Mouse (Mus musculus) myocyte (in vitro differentiated cells): Measurements from ENCODE around the gene Ccdc58. TPM values are rescaled to one million over a fixed set of nuclear protein-coding genes. Genes with fewer than 3 reads are reported as not detected.

Experiments used
- H3K27me3 ChIP-seq: one replicate; pipeline ENCODE4 v1.6.1; 2011; ENCODE audit not compliant: control insufficient read depth, insufficient read depth, insufficient read length
- H3K36me3 ChIP-seq: one replicate; pipeline ENCODE4 v1.6.1; 2011; ENCODE audit not compliant: control insufficient read depth, insufficient read depth
- H3K4me2 ChIP-seq: one replicate; pipeline ENCODE4 v1.6.1; 2011; ENCODE audit warnings: low read depth, control low read depth
- H3K4me3 ChIP-seq: one replicate; pipeline ENCODE4 v1.5.1; 2011; ENCODE audit warnings: mild to moderate bottlenecking, control low read depth, moderate library complexity
- H3K79me2 ChIP-seq: one replicate; pipeline ENCODE4 v1.6.1; 2011; ENCODE audit not compliant: control insufficient read depth, insufficient read depth
- H3ac ChIP-seq: one replicate; pipeline ENCODE4 v1.6.1; 2011; ENCODE audit not compliant: control insufficient read depth, insufficient read length
- CEBPB ChIP-seq: IDR thresholded peaks from 2 replicates; pipeline ENCODE4 v1.6.1; 2011; ENCODE audit warnings: mild to moderate bottlenecking, moderate library complexity; ENCODE audit not compliant: poor library complexity, insufficient read depth, severe bottlenecking
- E2F4 ChIP-seq: IDR thresholded peaks from one replicate; pipeline ENCODE4 v1.6.1; 2011; ENCODE audit warnings: mild to moderate bottlenecking, control low read depth, moderate library complexity; ENCODE audit not compliant: insufficient read depth
- MAX ChIP-seq: IDR thresholded peaks from one replicate; pipeline ENCODE4 v1.6.1; 2011; ENCODE audit warnings: low read depth, mild to moderate bottlenecking, control low read depth
- MYOD1 ChIP-seq, 3 experiments: IDR thresholded peaks; one replicate each; pipeline ENCODE4 v1.6.1; 2011; ENCODE audit warnings: control low read depth in 2 of 3, low read depth in 2 of 3, mild to moderate bottlenecking in 2 of 3, moderate library complexity in 1 of 3; ENCODE audit not compliant: insufficient read length in 2 of 3, control insufficient read depth in 1 of 3
- MYOG ChIP-seq, 3 experiments: IDR thresholded peaks; one replicate each; pipeline ENCODE4 v1.6.1; 2011; ENCODE audit warnings: control low read depth in 2 of 3, low read depth in 2 of 3, mild to moderate bottlenecking in 2 of 3; ENCODE audit not compliant: insufficient read length in 2 of 3, control insufficient read depth in 1 of 3, insufficient read depth in 1 of 3
- POLR2A ChIP-seq: IDR thresholded peaks from one replicate; pipeline ENCODE4 v1.6.1; 2011; ENCODE audit warnings: low read depth, mild to moderate bottlenecking, control low read depth, moderate library complexity; ENCODE audit not compliant: insufficient read length
- POLR2AphosphoS2 ChIP-seq: IDR thresholded peaks from one replicate; pipeline ENCODE4 v1.6.1; 2011; ENCODE audit warnings: low read depth, control low read depth; ENCODE audit not compliant: insufficient read length
- REST ChIP-seq: IDR thresholded peaks from one replicate; pipeline ENCODE4 v1.6.1; 2011; ENCODE audit warnings: mild to moderate bottlenecking, control low read depth, moderate library complexity; ENCODE audit not compliant: insufficient read depth, insufficient read length
- SRF ChIP-seq: IDR thresholded peaks from one replicate; pipeline ENCODE4 v1.6.1; 2011; ENCODE audit warnings: low read depth; ENCODE audit not compliant: control insufficient read depth, insufficient read length
- TCF12 ChIP-seq: IDR thresholded peaks from one replicate; pipeline ENCODE4 v1.6.1; 2011; ENCODE audit warnings: mild to moderate bottlenecking, control low read depth; ENCODE audit not compliant: poor library complexity, insufficient read depth, severe bottlenecking
- TCF3 ChIP-seq: IDR thresholded peaks from one replicate; pipeline ENCODE4 v1.6.1; 2011; ENCODE audit warnings: low read depth, control low read depth; ENCODE audit not compliant: insufficient read length
- USF1 ChIP-seq: IDR thresholded peaks from one replicate; pipeline ENCODE4 v1.6.1; 2011; ENCODE audit warnings: low read depth, mild to moderate bottlenecking, control low read depth, moderate library complexity
- polyA plus RNA-seq: library from polyadenylated mRNA; unstranded; fragments of >200 nt; fragmentation: generic; extraction: Trizol; gene quantifications from one replicate; pipeline ENCODE4 v1.2.1, GENCODE M21; 2012; ENCODE audit warnings: missing spikeins

The Ccdc58 gene
- polyA plus RNA-seq, 1 experiment = 41.8 TPM

- Histone ChIP-seq H3K4me3 (peak overlapping the region; percentile 99), H3K36me3 (peaks cover 10% of the 10 kb centered on the region), H3K4me2 (peak overlapping the region; percentile 87), H3K27me3 (no peaks in the 10 kb centered on the region), H3K79me2 (peaks cover 76% of the 10 kb centered on the region), H3ac (peak overlapping the region; percentile 48)
- no peak for TF ChIP-seq TCF3
- TF ChIP-seq USF1 = no peak
- TF ChIP-seq MYOD1 (IDR thresholded peaks at IDR 0.05; ENCODE audit: control insufficient read depth in 1 of 3, insufficient read length in 2 of 3, low read depth in 2 of 3) = no peak
- no peak for TF ChIP-seq POLR2AphosphoS2
- no peak for TF ChIP-seq MAX
- TF ChIP-seq TCF12 = no peak
- TF ChIP-seq CEBPB = no peak
Measured at GRCm38 (mm10) chr16:36072410-36073011, 1.0 kb downstream of the Ccdc58 start.

- Histone ChIP-seq H3K27me3 (no peaks in the 10 kb centered on the region), H3K36me3 (peaks cover 4% of the 10 kb centered on the region), H3ac (no peak overlapping the region), H3K4me2 (no peak overlapping the region), H3K4me3 (no peak overlapping the region), H3K79me2 (peaks cover 63% of the 10 kb centered on the region)
- TF ChIP-seq USF1 (no peak), MYOG (IDR thresholded peaks at IDR 0.05; ENCODE audit: control insufficient read depth in 1 of 3, insufficient read depth in 1 of 3, insufficient read length in 2 of 3, low read depth in 2 of 3) (no peak), TCF3 (no peak), CEBPB (no peak), POLR2AphosphoS2 (no peak), REST (no peak)
Measured at GRCm38 (mm10) chr16:36074772-36075171, 3.3 kb downstream of the Ccdc58 start.

GRCm38 (mm10) chr16:36079916-36080315 lies 8.4 kb downstream of the Ccdc58 start:
- H3K79me2 ChIP-seq = peaks cover 19% of the 10 kb centered on the region
- TF ChIP-seq MYOG (IDR thresholded peaks at IDR 0.05; ENCODE audit: control insufficient read depth in 1 of 3, insufficient read depth in 1 of 3, insufficient read length in 2 of 3, low read depth in 2 of 3) (no peak), POLR2AphosphoS2 (no peak), TCF12 (no peak), USF1 (no peak), REST (no peak), POLR2A (no peak), E2F4 (no peak), CEBPB (no peak), SRF (no peak), MAX (no peak), MYOD1 (IDR thresholded peaks at IDR 0.05; ENCODE audit: control insufficient read depth in 1 of 3, insufficient read length in 2 of 3, low read depth in 2 of 3) (no peak), TCF3 (no peak)
- H3ac ChIP-seq = no peak overlapping the region
- H3K4me3 ChIP-seq = no peak overlapping the region
- no peak overlapping the region for H3K4me2 ChIP-seq
- H3K36me3 ChIP-seq = peaks cover 8% of the 10 kb centered on the region
- H3K27me3 ChIP-seq = no peaks in the 10 kb centered on the region

GRCm38 (mm10) chr16:36087846-36088245 lies 16.4 kb downstream of the Ccdc58 start:
- no peak overlapping the region for H3K4me2 ChIP-seq
- no peak for TF ChIP-seq CEBPB
- TF ChIP-seq POLR2AphosphoS2 = no peak
- TF ChIP-seq MYOG (IDR thresholded peaks at IDR 0.05; ENCODE audit: control insufficient read depth in 1 of 3, insufficient read depth in 1 of 3, insufficient read length in 2 of 3, low read depth in 2 of 3) = no peak
- no peak for TF ChIP-seq TCF12
- TF ChIP-seq TCF3 = no peak
- TF ChIP-seq REST = no peak
- no peak for TF ChIP-seq SRF
- no peak for TF ChIP-seq MYOD1 (IDR thresholded peaks at IDR 0.05; ENCODE audit: control insufficient read depth in 1 of 3, insufficient read length in 2 of 3, low read depth in 2 of 3)
- no peak for TF ChIP-seq MAX
- TF ChIP-seq USF1 = no peak
- no peak for TF ChIP-seq E2F4
- H3ac ChIP-seq = no peak overlapping the region
- no peaks in the 10 kb centered on the region for H3K79me2 ChIP-seq
- peaks cover 21% of the 10 kb centered on the region for H3K36me3 ChIP-seq
- H3K4me3 ChIP-seq = no peak overlapping the region
- no peaks in the 10 kb centered on the region for H3K27me3 ChIP-seq

GRCm38 (mm10) chr16:36089065-36089464 lies 17.6 kb downstream of the Ccdc58 start:
- Histone ChIP-seq H3K36me3 (peaks cover 16% of the 10 kb centered on the region), H3K4me3 (no peak overlapping the region), H3K27me3 (no peaks in the 10 kb centered on the region), H3ac (no peak overlapping the region), H3K79me2 (no peaks in the 10 kb centered on the region), H3K4me2 (no peak overlapping the region)
- TF ChIP-seq MYOD1 (IDR thresholded peaks at IDR 0.05; ENCODE audit: control insufficient read depth in 1 of 3, insufficient read length in 2 of 3, low read depth in 2 of 3) (no peak), POLR2A (no peak), USF1 (no peak), MAX (no peak)
